Mouse (Mus musculus): ENCODE results near the gene Vcp.

DNA sequence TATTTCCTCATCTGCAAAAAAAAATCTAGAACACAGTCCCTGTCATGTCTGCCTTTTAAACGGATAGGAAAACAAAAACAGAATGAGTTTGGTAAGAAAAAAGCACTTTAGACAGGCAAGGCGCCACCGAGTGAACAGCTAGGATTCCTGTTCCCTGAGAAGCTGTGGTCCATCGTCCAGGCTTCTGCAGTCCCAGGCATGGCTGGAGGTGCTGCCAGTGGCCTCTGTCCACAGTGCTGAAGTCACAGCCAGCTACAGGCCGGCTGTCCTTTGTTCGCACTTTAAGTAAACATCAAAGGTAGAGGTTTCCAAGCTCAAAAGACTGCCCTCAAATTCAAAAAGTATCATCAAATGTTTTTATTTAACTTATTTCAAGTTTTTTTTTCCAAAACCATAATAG lies 55.3 kb downstream of the Vcp start:
- TF ChIP-seq EP300 (IDR thresholded peaks at IDR 0.05; ENCODE audit: low read depth) (no peak), CTCF (IDR thresholded peaks at IDR 0.05; ENCODE audit: low read depth) (no peak)

All from heart, postnatal 0 days (tissue).